Mouse (Mus musculus) lung, embryonic 16.5 days (tissue): ENCODE results near the gene Stk31. TPM values are rescaled to one million over a fixed set of nuclear protein-coding genes. Genes with fewer than 3 reads are reported as not detected.

Source experiments
- ATAC-seq: fragments of 200-750 bp; cut with Nextera tagmentation; 2 replicates; pipeline ENCODE4 v1.8.0; 2017; ENCODE audit warnings: low read depth, mild to moderate bottlenecking, moderate library complexity
- H3K27ac ChIP-seq: fragments of 300-500 bp; sonication (generic); 2 replicates; pipeline ENCODE4 v1.5.1; 2014; ENCODE audit warnings: mild to moderate bottlenecking, control low read depth, low read length
- H3K27me3 ChIP-seq: fragments of 300-500 bp; sonication (generic); 2 replicates; pipeline ENCODE4 v1.6.1; 2014; ENCODE audit warnings: low read depth, low read length, mixed read lengths; ENCODE audit not compliant: control insufficient read depth, insufficient read depth
- H3K36me3 ChIP-seq: fragments of 300-500 bp; sonication (generic); 2 replicates; pipeline ENCODE4 v1.6.1; 2014; ENCODE audit warnings: low read length; ENCODE audit not compliant: control insufficient read depth, insufficient read depth
- H3K4me1 ChIP-seq: fragments of 300-500 bp; sonication (generic); replicated peaks from 2 replicates; pipeline ENCODE4 v1.6.1; 2014; ENCODE audit warnings: low read length, mixed read lengths; ENCODE audit not compliant: control insufficient read depth, insufficient read depth
- H3K4me2 ChIP-seq: fragments of 300-500 bp; sonication (generic); 2 replicates; pipeline ENCODE4 v1.6.1; 2014; ENCODE audit warnings: low read depth, low read length, control low read depth
- H3K4me3 ChIP-seq: fragments of 300-500 bp; sonication (generic); 2 replicates; pipeline ENCODE4 v1.5.1; 2014; ENCODE audit warnings: mild to moderate bottlenecking, low read length, control low read depth
- H3K9ac ChIP-seq: fragments of 300-500 bp; sonication (generic); 2 replicates; pipeline ENCODE4 v1.6.1; 2014; ENCODE audit warnings: low read length, control low read depth
- H3K9me3 ChIP-seq: fragments of 300-500 bp; sonication (generic); 2 replicates; pipeline ENCODE4 v1.6.1; 2016; ENCODE audit warnings: low read length; ENCODE audit not compliant: control insufficient read depth
- WGBS: fragments of 180-500 bp; shearing (Covaris S2); extraction: QIAGEN DNeasy Blood & Tissue Kit; methylation state at CpG from one replicate; pipeline ENCODE4 v1.1.7; 2014; 5-methylcytosine and 5-hydroxymethylcytosine counted together
- polyA plus RNA-seq: library from polyadenylated mRNA; unstranded; fragments of >200 nt; fragmentation: Nextera tagmentation; extraction: Ambion mirVana; gene quantifications from 2 replicates; pipeline ENCODE4 v1.2.1, GENCODE M21; 2015

The Stk31 gene
- 0.06 and 0.11 TPM in 2 replicates for polyA plus RNA-seq

- no peaks in the 10 kb centered on the region for H3K4me1 ChIP-seq
- no peak within 1 kb of the TSS for H3K4me2 ChIP-seq
- no peaks in the 10 kb centered on the region for H3K36me3 ChIP-seq
- 77% methylated on average over 34 of the region's 34 CpGs for WGBS
- H3K9ac ChIP-seq, result no peak within 1 kb of the TSS
- no peaks in the 10 kb centered on the region for H3K9me3 ChIP-seq
- ATAC-seq, result no peak
- H3K27me3 ChIP-seq, result no peaks in the 10 kb centered on the region
- H3K4me3 ChIP-seq, result no peak within 1 kb of the TSS
- no peak within 1 kb of the TSS for H3K27ac ChIP-seq
Measured at GRCm38 (mm10) chr6:49395316-49395715, at the start of gene Stk31. TSS of gene Stk31 (plus strand) at chr6:49395604.

DNA sequence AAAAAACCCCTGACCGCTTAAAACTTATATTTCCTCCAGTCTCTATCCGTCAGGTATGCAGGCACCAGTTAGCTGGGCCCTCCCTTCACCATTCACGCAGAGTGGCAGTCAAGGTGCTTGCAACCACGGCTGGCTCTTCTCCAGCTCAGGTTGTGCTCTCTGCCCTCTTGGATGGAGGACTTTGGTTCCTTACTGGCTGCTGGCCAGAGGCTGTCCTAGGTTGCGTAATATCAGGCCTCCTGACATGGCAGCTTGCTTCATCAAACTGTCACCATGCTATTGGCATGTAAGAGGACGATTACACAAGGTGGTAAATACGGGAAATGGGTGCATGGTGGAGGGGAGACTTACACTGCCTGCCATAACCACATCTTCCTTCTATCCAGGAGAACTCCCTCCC lies 45.6 kb upstream of the Stk31 start:
- no peak overlapping the region for H3K27ac ChIP-seq
- no peaks in the 10 kb centered on the region for H3K9me3 ChIP-seq
- H3K4me2 ChIP-seq, result no peak overlapping the region
- H3K36me3 ChIP-seq, result no peaks in the 10 kb centered on the region
- WGBS, result 68% methylated on average over 7 of the region's 7 CpGs
- H3K4me3 ChIP-seq, result no peak overlapping the region
- ATAC-seq, result no peak
- H3K4me1 ChIP-seq, result no peaks in the 10 kb centered on the region
- no peaks in the 10 kb centered on the region for H3K27me3 ChIP-seq
- no peak overlapping the region for H3K9ac ChIP-seq

- 69% methylated on average over 3 of the region's 3 CpGs for WGBS
- H3K4me3 ChIP-seq, result no peak overlapping the region
- no peaks in the 10 kb centered on the region for H3K4me1 ChIP-seq
- H3K36me3 ChIP-seq, result no peaks in the 10 kb centered on the region
- no peaks in the 10 kb centered on the region for H3K27me3 ChIP-seq
- no peak overlapping the region for H3K9ac ChIP-seq
- ATAC-seq, result no peak
- H3K4me2 ChIP-seq, result no peak overlapping the region
- H3K27ac ChIP-seq, result no peak overlapping the region
- no peaks in the 10 kb centered on the region for H3K9me3 ChIP-seq
Measured at GRCm38 (mm10) chr6:49354613-49355012, 40.8 kb upstream of the Stk31 start.

DNA sequence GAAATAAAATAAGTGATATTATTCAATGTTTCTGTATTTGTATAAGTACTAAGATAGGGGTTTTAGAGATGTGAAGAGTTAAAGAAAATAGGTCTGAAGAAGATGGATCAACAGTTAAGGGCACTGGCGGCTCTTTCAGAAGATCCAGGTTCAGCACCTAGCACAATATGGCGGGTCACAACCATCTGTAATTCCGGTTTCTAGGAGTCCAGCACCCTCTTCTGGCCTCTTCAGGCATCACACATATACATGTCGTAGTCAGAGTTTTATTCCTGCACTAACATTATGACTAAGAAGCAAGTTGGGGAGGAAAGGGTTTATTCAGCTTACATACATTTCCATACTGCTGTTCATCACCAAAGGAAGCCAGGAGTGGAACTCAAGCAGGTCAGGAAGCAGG lies 40.2 kb upstream of the Stk31 start:
- no peaks in the 10 kb centered on the region for H3K27me3 ChIP-seq
- no peak for ATAC-seq
- H3K27ac ChIP-seq, result no peak overlapping the region
- no peak overlapping the region for H3K9ac ChIP-seq
- no peaks in the 10 kb centered on the region for H3K36me3 ChIP-seq
- no peaks in the 10 kb centered on the region for H3K9me3 ChIP-seq
- no peaks in the 10 kb centered on the region for H3K4me1 ChIP-seq
- H3K4me3 ChIP-seq, result no peak overlapping the region
- H3K4me2 ChIP-seq, result no peak overlapping the region
- 59% methylated on average over 4 of the region's 4 CpGs for WGBS

- Histone ChIP-seq H3K27ac (no peak overlapping the region), H3K4me1 (no peaks in the 10 kb centered on the region), H3K9me3 (no peaks in the 10 kb centered on the region), H3K9ac (no peak overlapping the region), H3K4me3 (no peak overlapping the region), H3K27me3 (no peaks in the 10 kb centered on the region), H3K36me3 (no peaks in the 10 kb centered on the region), H3K4me2 (no peak overlapping the region)
- ATAC-seq, result no peak
Measured at GRCm38 (mm10) chr6:49360420-49360819, 35.0 kb upstream of the Stk31 start.

GRCm38 (mm10) chr6:49367159-49368054 lies 28.0 kb upstream of the Stk31 start, which contains the start of gene Fam221a:
TSS of gene Fam221a (plus strand) at chr6:49367739.
- Histone ChIP-seq H3K27ac (peak within 1 kb of the TSS; percentile 92), H3K36me3 (no peaks in the 10 kb centered on the region), H3K4me2 (peak within 1 kb of the TSS; percentile 85), H3K4me3 (peak within 1 kb of the TSS; percentile 74), H3K4me1 (peaks cover 6% of the 10 kb centered on the region), H3K9me3 (no peaks in the 10 kb centered on the region), H3K9ac (peak within 1 kb of the TSS; percentile 83), H3K27me3 (no peaks in the 10 kb centered on the region)
- ATAC-seq, result peak; percentile 98
- WGBS, result 3% methylated on average over 43 of the region's 49 CpGs

- Histone ChIP-seq H3K27ac (peak overlapping the region; percentile 58; the same call in 1 of the 2 replicates), H3K9me3 (no peaks in the 10 kb centered on the region), H3K4me1 (peaks cover 6% of the 10 kb centered on the region), H3K4me3 (peak overlapping the region; percentile 74), H3K9ac (peak overlapping the region; percentile 83), H3K4me2 (peak overlapping the region; percentile 85), H3K27me3 (no peaks in the 10 kb centered on the region), H3K36me3 (no peaks in the 10 kb centered on the region)
- 34% methylated on average over 3 of the region's 3 CpGs for WGBS
- no peak for ATAC-seq
Measured at GRCm38 (mm10) chr6:49368212-49368611, 27.2 kb upstream of the Stk31 start.

DNA sequence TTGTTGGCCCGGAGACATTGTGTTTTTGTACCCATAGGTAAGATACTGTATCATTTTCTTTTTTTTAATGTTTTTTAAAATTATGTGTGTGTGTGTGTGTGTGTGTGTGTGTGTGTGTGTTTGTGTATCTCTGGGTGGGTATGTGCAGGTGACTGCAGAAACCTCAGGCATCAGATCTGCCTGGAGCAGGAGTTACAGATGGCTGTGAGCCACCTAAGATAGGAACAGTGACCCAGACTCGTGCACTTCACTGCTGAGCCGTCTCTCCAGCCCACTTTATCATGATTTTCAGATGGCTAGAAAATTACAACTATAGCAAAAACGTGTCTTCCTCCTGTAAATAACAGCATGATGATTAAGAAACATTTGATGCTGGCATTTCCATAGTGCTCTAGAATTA lies 22.7 kb upstream of the Stk31 start:
- Histone ChIP-seq H3K9ac (no peak overlapping the region), H3K9me3 (no peaks in the 10 kb centered on the region), H3K27me3 (no peaks in the 10 kb centered on the region), H3K36me3 (no peaks in the 10 kb centered on the region), H3K4me3 (no peak overlapping the region), H3K4me2 (no peak overlapping the region), H3K4me1 (peaks cover 10% of the 10 kb centered on the region), H3K27ac (no peak overlapping the region)
- 69% methylated on average over 4 of the region's 4 CpGs for WGBS
- ATAC-seq, result no peak

DNA sequence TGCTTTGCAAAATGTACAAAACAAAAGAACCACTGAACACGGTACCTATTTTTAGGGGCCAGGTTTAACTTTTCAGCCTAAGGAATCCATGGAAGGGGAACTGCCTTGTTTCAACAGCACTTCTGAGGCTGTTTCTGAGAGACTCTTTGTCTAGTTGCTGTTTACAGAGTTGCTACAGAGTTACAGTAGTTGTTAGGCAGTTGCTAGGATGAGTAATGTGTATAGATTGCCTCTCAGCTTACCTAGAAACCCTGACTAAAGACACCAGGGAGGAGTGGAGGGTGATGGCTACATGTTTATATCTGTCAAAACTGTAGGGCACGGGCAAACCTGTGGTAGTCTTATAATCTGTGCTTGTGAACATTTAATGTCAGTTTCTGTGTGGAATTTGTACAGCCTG lies 21.5 kb upstream of the Stk31 start:
- H3K27ac ChIP-seq, result no peak overlapping the region
- no peak overlapping the region for H3K4me3 ChIP-seq
- no peaks in the 10 kb centered on the region for H3K36me3 ChIP-seq
- 28% methylated on average over 2 of the region's 2 CpGs for WGBS
- H3K9me3 ChIP-seq, result no peaks in the 10 kb centered on the region
- no peaks in the 10 kb centered on the region for H3K27me3 ChIP-seq
- no peak overlapping the region for H3K9ac ChIP-seq
- 0 out of 2 replicates have a peak, but pooled peaks cover 5% of the 10 kb centered on the region for H3K4me1 ChIP-seq
- no peak overlapping the region for H3K4me2 ChIP-seq
- ATAC-seq, result no peak
